Mouse (Mus musculus) erythroblast, embryonic 14.5 days (primary cell): ENCODE measurements at regions not wholly inside any gene's neighbourhood (a gene's known extent, or its start where the extent isn't known, plus 50 kb on each side); places are given as distances from the start of the nearest gene placed in this dataset.
"Not testable (repeated sequence)": the region's sequence is repeated elsewhere in the genome, so short reads cannot be mapped to it uniquely, and the experiment has no call there.

ENCODE experiments used
- GATA1 ChIP-seq: IDR thresholded peaks from 2 replicates; pipeline ENCODE4 v1.6.1; 2012; ENCODE audit warnings: low read length, inconsistent platforms, mixed read lengths
- TAL1 ChIP-seq: IDR thresholded peaks from 3 replicates; pipeline ENCODE4 v1.6.1; 2012; ENCODE audit warnings: low read length, inconsistent platforms, mixed read lengths

DNA sequence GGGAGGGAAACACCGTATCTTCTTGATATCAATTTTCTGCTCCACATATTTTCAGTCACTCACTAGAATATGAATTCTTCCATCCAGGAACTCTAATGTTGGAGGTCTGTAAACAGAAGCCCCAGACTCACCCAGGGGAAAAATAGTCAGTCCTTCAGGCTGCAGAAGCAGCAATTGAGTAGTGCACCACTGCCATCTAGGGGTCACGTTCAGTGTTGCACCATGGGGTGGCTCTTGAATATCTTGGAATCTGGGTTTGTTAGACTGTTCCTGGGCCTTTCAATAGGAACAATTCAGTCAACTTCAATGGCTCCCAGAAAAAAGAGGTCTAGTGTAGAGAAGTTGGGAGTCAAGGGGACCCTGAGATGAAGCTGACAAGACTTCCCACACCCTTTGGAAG, 196.3 kb upstream of the Ywhaq start:
- not testable (repeated sequence) for TF ChIP-seq GATA1, TAL1
